Mouse (Mus musculus) lung, postnatal 36 days (tissue): ENCODE results near the gene Itga5.
A peak's percentile ranks its signal among the peaks of the same experiment; 100 is the strongest.

Source experiments
- DNase-seq: peaks from one replicate; pipeline ENCODE4 v3.0.0; 2022; ENCODE audit warnings: mixed read lengths

The Itga5 gene

GRCm38 (mm10) chr15:103364761-103365160, 1.8 kb downstream of the Itga5 start:
- no peak for DNase-seq

GRCm38 (mm10) chr15:103363809-103364208, 2.8 kb downstream of the Itga5 start:
- DNase-seq: no peak

- DNase-seq: no peak
These were observed 3.6 kb downstream of the Itga5 start for GRCm38 (mm10) chr15:103362950-103363349.

- DNase-seq: no peak
These were observed 4.2 kb downstream of the Itga5 start for GRCm38 (mm10) chr15:103362333-103362732.

- peak; percentile 49 for DNase-seq
These were observed 5.3 kb downstream of the Itga5 start for GRCm38 (mm10) chr15:103361269-103361668.

GRCm38 (mm10) chr15:103359869-103360602, 6.5 kb downstream of the Itga5 start:
- DNase-seq: no peak

- no peak for DNase-seq
These were observed 7.4 kb downstream of the Itga5 start for GRCm38 (mm10) chr15:103359122-103359510.

- no peak for DNase-seq
These were observed 8.1 kb downstream of the Itga5 start for GRCm38 (mm10) chr15:103358278-103359121.

GRCm38 (mm10) chr15:103357817-103358216, 8.7 kb downstream of the Itga5 start:
- DNase-seq: no peak

- no peak for DNase-seq
These were observed 10.4 kb downstream of the Itga5 start for GRCm38 (mm10) chr15:103356130-103356529.

- DNase-seq: peak; percentile 53
These were observed 11.1 kb downstream of the Itga5 start for GRCm38 (mm10) chr15:103355420-103355819.

GRCm38 (mm10) chr15:103354690-103355089, 11.9 kb downstream of the Itga5 start:
- no peak for DNase-seq

GRCm38 (mm10) chr15:103353511-103354256, 12.9 kb downstream of the Itga5 start:
- DNase-seq: no peak

- no peak for DNase-seq
These were observed 13.7 kb downstream of the Itga5 start for GRCm38 (mm10) chr15:103352856-103353255.

GRCm38 (mm10) chr15:103347275-103347684, 19.3 kb downstream of the Itga5 start:
- DNase-seq: peak; percentile 83

- DNase-seq: no peak
These were observed 20.8 kb downstream of the Itga5 start for GRCm38 (mm10) chr15:103345789-103346188.

- no peak for DNase-seq
These were observed 23.0 kb downstream of the Itga5 start for GRCm38 (mm10) chr15:103343556-103343955.

- DNase-seq: no peak
These were observed 23.6 kb downstream of the Itga5 start for GRCm38 (mm10) chr15:103343008-103343407.

- DNase-seq: peak; percentile 84
These were observed 24.1 kb downstream of the Itga5 start for GRCm38 (mm10) chr15:103342415-103342814.

- DNase-seq: no peak
These were observed 25.0 kb downstream of the Itga5 start for GRCm38 (mm10) chr15:103341547-103341946.

GRCm38 (mm10) chr15:103340786-103341185, 25.8 kb downstream of the Itga5 start:
- no peak for DNase-seq

GRCm38 (mm10) chr15:103339961-103340337, 26.6 kb downstream of the Itga5 start, which contains the start of gene Zfp385a:
Gene Zfp385a (minus strand): TSS chr15:103340093.
- peak; percentile 37 for DNase-seq
